Mouse (Mus musculus) ES-Bruce4 (cell line): ENCODE results near the gene Mpdz. TPM values are rescaled to one million over a fixed set of nuclear protein-coding genes. Genes with fewer than 3 reads are reported as not detected.

ENCODE experiments used
- H3K27ac ChIP-seq: 2 replicates; pipeline ENCODE4 v1.5.1; 2012; ENCODE audit warnings: low read length, inconsistent platforms; ENCODE audit not compliant: insufficient read depth
- H3K27me3 ChIP-seq: 2 replicates; pipeline ENCODE4 v1.6.1; 2012; ENCODE audit warnings: mild to moderate bottlenecking, low read length, inconsistent platforms; ENCODE audit not compliant: control insufficient read depth, poor library complexity, insufficient read depth, severe bottlenecking
- H3K36me3 ChIP-seq: 2 replicates; pipeline ENCODE4 v1.6.1; 2012; ENCODE audit warnings: inconsistent platforms, mild to moderate bottlenecking, low read length, moderate library complexity; ENCODE audit not compliant: control insufficient read depth, poor library complexity, insufficient read depth, severe bottlenecking
- H3K4me1 ChIP-seq: one replicate; pipeline ENCODE4 v1.8.1; 2011; ENCODE audit warnings: low read length; ENCODE audit not compliant: control insufficient read depth, insufficient read depth
- H3K4me3 ChIP-seq: 2 replicates; pipeline ENCODE4 v1.5.1; 2011; ENCODE audit warnings: low read depth, mild to moderate bottlenecking, low read length
- H3K9ac ChIP-seq: 2 replicates; pipeline ENCODE4 v1.6.1; 2012; ENCODE audit warnings: low read depth, mild to moderate bottlenecking, inconsistent platforms; ENCODE audit not compliant: poor library complexity, severe bottlenecking
- H3K9me3 ChIP-seq: replicated peaks from 2 replicates; pipeline ENCODE4 v1.6.1; 2012; ENCODE audit warnings: mild to moderate bottlenecking, low read length, inconsistent platforms; ENCODE audit not compliant: control insufficient read depth, poor library complexity, insufficient read depth, severe bottlenecking
- CTCF ChIP-seq: IDR thresholded peaks from one replicate; pipeline ENCODE4 v1.8.1; 2011; ENCODE audit warnings: low read depth, low read length
- EP300 ChIP-seq: IDR thresholded peaks from 2 replicates; pipeline ENCODE4 v1.6.1; 2011; ENCODE audit warnings: low read depth, low read length; ENCODE audit not compliant: insufficient read depth
- POLR2A ChIP-seq: IDR thresholded peaks from one replicate; pipeline ENCODE4 v1.8.1; 2011; ENCODE audit warnings: low read length; ENCODE audit not compliant: insufficient read depth
- polyA plus RNA-seq: library from polyadenylated mRNA; stranded (reverse); fragments of >200 nt; gene quantifications from 2 replicates; pipeline ENCODE4 v1.2.4, GENCODE M21; 2011; ENCODE audit warnings: low read depth; ENCODE audit not compliant: missing spikeins, insufficient read depth, insufficient read length

Mpdz gene
- polyA plus RNA-seq, 1 experiment = 28.0 TPM

DNA sequence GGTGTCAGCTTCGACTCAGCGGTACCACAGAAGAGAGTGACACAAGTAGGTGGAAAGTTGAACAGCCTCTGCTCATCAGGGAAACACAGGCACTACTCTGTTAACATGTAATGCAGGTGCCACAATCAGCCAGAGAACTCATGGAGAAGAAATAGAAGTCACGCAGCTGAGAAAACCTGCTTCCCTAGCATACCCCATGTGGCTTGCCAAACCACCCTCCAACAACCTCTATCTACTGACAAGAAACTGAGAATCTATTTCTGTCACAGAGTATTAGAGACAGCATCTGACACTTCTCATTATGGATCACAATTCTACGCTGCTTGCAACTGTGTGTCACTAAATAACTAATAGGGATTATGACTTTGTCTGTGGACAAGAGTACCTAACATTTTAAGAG lies 70.3 kb downstream of the Mpdz start:
- no peak overlapping the region for H3K9ac ChIP-seq
- H3K4me3 ChIP-seq = no peak overlapping the region
- H3K9me3 ChIP-seq = no peaks in the 10 kb centered on the region
- H3K27me3 ChIP-seq = no peaks in the 10 kb centered on the region
- no peak for TF ChIP-seq CTCF
- TF ChIP-seq EP300 = no peak
- TF ChIP-seq POLR2A = no peak
- H3K27ac ChIP-seq = no peak overlapping the region
- H3K4me1 ChIP-seq = no peaks in the 10 kb centered on the region
- H3K36me3 ChIP-seq = no peaks in the 10 kb centered on the region

GRCm38 (mm10) chr4:81351368-81351767 lies 91.2 kb downstream of the Mpdz start:
- no peaks in the 10 kb centered on the region for H3K9me3 ChIP-seq
- no peak overlapping the region for H3K9ac ChIP-seq
- no peaks in the 10 kb centered on the region for H3K27me3 ChIP-seq
- TF ChIP-seq POLR2A = no peak
- no peak for TF ChIP-seq CTCF
- no peak for TF ChIP-seq EP300
- no peaks in the 10 kb centered on the region for H3K4me1 ChIP-seq
- H3K27ac ChIP-seq = no peak overlapping the region
- H3K4me3 ChIP-seq = no peak overlapping the region
- no peaks in the 10 kb centered on the region for H3K36me3 ChIP-seq

DNA sequence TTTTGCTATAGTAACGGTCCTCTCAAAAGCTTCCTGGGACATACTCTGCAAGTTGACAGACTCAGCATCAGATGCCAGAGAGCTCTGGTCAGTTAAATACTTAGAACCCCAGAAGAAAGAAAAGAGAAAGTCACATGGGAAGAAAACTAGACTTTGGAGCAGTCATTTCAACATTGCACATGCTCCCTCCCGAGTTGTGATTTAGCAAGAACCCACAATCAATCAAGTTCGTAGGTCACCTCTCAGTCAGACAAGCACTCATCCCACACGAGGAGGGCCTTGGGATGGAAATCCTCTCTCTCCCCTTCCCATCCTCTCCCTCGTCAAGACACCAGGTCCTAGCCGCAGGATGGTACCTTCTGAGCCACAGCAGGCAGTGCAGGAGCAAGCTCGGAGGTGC lies 94.0 kb downstream of the Mpdz start:
- H3K9me3 ChIP-seq = no peaks in the 10 kb centered on the region
- H3K27ac ChIP-seq = no peak overlapping the region
- H3K27me3 ChIP-seq = no peaks in the 10 kb centered on the region; the same call in 1 of the 2 replicates
- no peaks in the 10 kb centered on the region for H3K36me3 ChIP-seq
- TF ChIP-seq EP300 = no peak
- no peak for TF ChIP-seq POLR2A
- no peak for TF ChIP-seq CTCF
- no peak overlapping the region for H3K9ac ChIP-seq
- no peak overlapping the region for H3K4me3 ChIP-seq
- no peaks in the 10 kb centered on the region for H3K4me1 ChIP-seq

DNA sequence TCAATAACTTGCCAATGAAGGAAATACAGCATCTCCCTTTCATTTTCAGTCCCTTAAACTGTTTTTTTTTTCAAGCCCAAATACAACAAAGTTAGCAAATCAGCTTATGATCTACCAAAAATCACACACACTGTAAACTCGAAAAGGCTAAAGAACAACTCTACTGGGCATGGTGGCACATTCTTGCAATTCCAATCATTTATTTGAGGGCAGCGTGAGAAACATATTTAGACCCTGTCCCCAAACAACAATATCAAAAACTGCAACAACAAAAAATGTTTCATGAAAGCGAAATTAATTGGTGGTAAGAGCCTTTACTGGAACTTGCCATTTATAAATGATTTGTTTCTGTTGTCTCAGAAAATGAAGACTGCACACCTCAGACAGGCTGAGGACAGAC lies 97.5 kb downstream of the Mpdz start:
- TF ChIP-seq CTCF = no peak
- TF ChIP-seq EP300 = no peak
- no peak for TF ChIP-seq POLR2A
- Histone ChIP-seq H3K4me3 (no peak overlapping the region), H3K27me3 (no peaks in the 10 kb centered on the region; the same call in 1 of the 2 replicates), H3K27ac (no peak overlapping the region), H3K4me1 (no peaks in the 10 kb centered on the region), H3K9me3 (no peaks in the 10 kb centered on the region), H3K36me3 (no peaks in the 10 kb centered on the region), H3K9ac (no peak overlapping the region)

DNA sequence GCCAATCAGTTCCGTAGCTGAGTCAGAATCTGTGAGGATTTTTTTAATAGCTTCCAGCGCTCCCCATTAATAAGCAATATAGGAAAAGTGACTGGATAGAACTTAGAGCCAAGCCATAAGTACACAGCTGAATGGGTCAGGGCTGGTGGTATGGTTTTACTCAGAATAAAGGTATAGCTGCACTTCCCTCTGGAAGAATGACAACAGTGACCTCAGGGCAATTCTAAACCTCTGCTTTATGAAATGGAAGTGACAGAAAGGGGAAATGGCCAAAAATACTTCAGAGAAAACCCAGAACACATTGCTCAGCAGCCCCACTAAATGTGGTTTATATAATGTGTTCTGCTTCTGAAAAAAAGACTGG lies 109.0 kb downstream of the Mpdz start:
- no peaks in the 10 kb centered on the region for H3K36me3 ChIP-seq
- H3K9ac ChIP-seq = no peak overlapping the region
- H3K27me3 ChIP-seq = no peaks in the 10 kb centered on the region
- TF ChIP-seq CTCF (no peak), EP300 (no peak), POLR2A (no peak)
- no peak overlapping the region for H3K27ac ChIP-seq
- H3K4me3 ChIP-seq = no peak overlapping the region
- H3K4me1 ChIP-seq = no peaks in the 10 kb centered on the region
- H3K9me3 ChIP-seq = no peaks in the 10 kb centered on the region

GRCm38 (mm10) chr4:81332901-81333627 lies 109.6 kb downstream of the Mpdz start:
- Histone ChIP-seq H3K36me3 (no peaks in the 10 kb centered on the region), H3K27me3 (no peaks in the 10 kb centered on the region), H3K9me3 (no peaks in the 10 kb centered on the region), H3K9ac (no peak overlapping the region), H3K4me1 (no peaks in the 10 kb centered on the region), H3K27ac (no peak overlapping the region), H3K4me3 (no peak overlapping the region)
- TF ChIP-seq EP300 (no peak), POLR2A (no peak), CTCF (no peak)
